Mouse (Mus musculus) neural tube, embryonic 14.5 days (tissue): ENCODE measurements around the gene Ace. TPM values are rescaled to one million over a fixed set of nuclear protein-coding genes. Genes with fewer than 3 reads are reported as not detected.

Source experiments
- ATAC-seq: fragments of 200-750 bp; cut with Nextera tagmentation; 2 replicates; pipeline ENCODE4 v1.8.0; 2017; ENCODE audit warnings: low read depth, mild to moderate bottlenecking, moderate TSS enrichment, moderate library complexity
- H3K27ac ChIP-seq: fragments of 300-500 bp; sonication (generic); 2 replicates; pipeline ENCODE4 v1.5.1; 2014; ENCODE audit warnings: low read depth, mild to moderate bottlenecking, control low read depth, low read length, moderate library complexity, mixed read lengths
- H3K27me3 ChIP-seq: fragments of 300-500 bp; sonication (generic); 2 replicates; pipeline ENCODE4 v1.6.1; 2014; ENCODE audit warnings: low read length; ENCODE audit not compliant: control insufficient read depth, insufficient read depth
- H3K36me3 ChIP-seq: fragments of 300-500 bp; sonication (generic); 2 replicates; pipeline ENCODE4 v1.6.1; 2014; ENCODE audit warnings: low read length, mixed read lengths; ENCODE audit not compliant: control insufficient read depth, insufficient read depth
- H3K4me1 ChIP-seq: fragments of 300-500 bp; sonication (generic); 2 replicates; pipeline ENCODE4 v1.6.1; 2014; ENCODE audit warnings: low read length; ENCODE audit not compliant: control insufficient read depth, insufficient read depth
- H3K4me2 ChIP-seq: fragments of 300-500 bp; sonication (generic); 2 replicates; pipeline ENCODE4 v1.6.1; 2014; ENCODE audit warnings: mild to moderate bottlenecking, low read depth, low read length, control low read depth
- H3K4me3 ChIP-seq: fragments of 300-500 bp; sonication (generic); 2 replicates; pipeline ENCODE4 v1.5.1; 2014; ENCODE audit warnings: low read depth, low read length, control low read depth, mixed read lengths
- H3K9ac ChIP-seq: fragments of 300-500 bp; sonication (generic); replicated peaks from 2 replicates; pipeline ENCODE4 v1.6.1; 2014; ENCODE audit warnings: low read depth, mild to moderate bottlenecking, control low read depth, low read length, mixed read lengths
- H3K9me3 ChIP-seq: fragments of 300-500 bp; sonication (generic); 2 replicates; pipeline ENCODE4 v1.6.1; 2016; ENCODE audit warnings: low read length; ENCODE audit not compliant: control insufficient read depth
- WGBS: fragments of 180-500 bp; shearing (Covaris S2); extraction: QIAGEN DNeasy Blood & Tissue Kit; methylation state at CpG from one replicate; pipeline ENCODE4 v1.1.7; 2014; 5-methylcytosine and 5-hydroxymethylcytosine counted together
- polyA plus RNA-seq: library from polyadenylated mRNA; unstranded; fragments of >200 nt; fragmentation: Nextera tagmentation; extraction: Ambion mirVana; gene quantifications from 2 replicates; pipeline ENCODE4 v1.2.1, GENCODE M21; 2014

The Ace gene
- 4.0 and 4.1 TPM in 2 replicates for polyA plus RNA-seq

DNA sequence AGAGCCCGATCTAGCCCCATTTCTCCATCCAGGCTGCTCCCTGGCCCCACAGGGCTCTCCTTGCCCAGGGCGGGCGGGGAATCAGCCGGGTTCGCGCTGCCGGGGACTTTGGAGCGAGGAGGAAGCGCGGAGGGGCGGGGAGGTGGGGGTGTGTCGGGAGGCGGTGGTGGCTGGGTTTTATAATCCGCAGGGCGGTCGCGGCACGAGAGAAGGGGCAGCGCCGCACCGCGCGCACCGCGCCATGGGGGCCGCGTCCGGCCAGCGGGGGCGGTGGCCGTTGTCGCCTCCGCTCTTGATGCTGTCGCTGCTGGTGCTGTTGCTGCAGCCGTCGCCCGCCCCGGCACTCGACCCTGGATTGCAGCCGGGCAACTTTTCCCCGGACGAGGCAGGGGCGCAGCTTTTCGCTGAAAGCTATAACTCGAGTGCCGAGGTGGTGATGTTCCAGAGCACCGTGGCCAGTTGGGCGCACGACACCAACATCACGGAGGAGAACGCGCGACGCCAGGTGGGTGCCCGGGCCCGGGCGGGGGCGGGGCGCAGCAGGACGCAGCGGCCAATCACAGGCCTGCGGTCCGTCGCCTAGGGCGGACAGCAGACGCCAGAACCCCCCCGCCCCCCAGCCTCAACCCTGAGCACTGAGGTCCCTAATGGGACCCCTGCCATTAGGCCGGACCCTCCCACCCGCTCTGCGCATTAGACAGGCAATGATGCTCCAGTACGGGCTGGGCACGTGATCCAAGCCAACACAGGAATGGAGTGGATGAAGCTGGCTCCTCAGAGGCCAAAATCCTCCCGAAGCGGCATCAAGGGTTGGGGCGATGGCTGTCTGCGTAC is at the start of gene Ace:
Gene Ace, plus strand, starts transcription at position 205 of the 834 bp plus-strand sequence.
- peak within 1 kb of the TSS; percentile 60 for H3K9ac ChIP-seq
- H3K9me3 ChIP-seq = no peaks in the 10 kb centered on the region
- H3K4me2 ChIP-seq = peak within 1 kb of the TSS; percentile 96
- peaks cover 7% of the 10 kb centered on the region; the same call in 1 of the 2 replicates for H3K4me1 ChIP-seq
- peak; percentile 86 for ATAC-seq
- WGBS = under 1% methylated on average over 67 of the region's 76 CpGs
- no peak within 1 kb of the TSS for H3K27ac ChIP-seq
- no peaks in the 10 kb centered on the region for H3K36me3 ChIP-seq
- H3K27me3 ChIP-seq = peaks cover 16% of the 10 kb centered on the region
- H3K4me3 ChIP-seq = peak within 1 kb of the TSS; percentile 52

DNA sequence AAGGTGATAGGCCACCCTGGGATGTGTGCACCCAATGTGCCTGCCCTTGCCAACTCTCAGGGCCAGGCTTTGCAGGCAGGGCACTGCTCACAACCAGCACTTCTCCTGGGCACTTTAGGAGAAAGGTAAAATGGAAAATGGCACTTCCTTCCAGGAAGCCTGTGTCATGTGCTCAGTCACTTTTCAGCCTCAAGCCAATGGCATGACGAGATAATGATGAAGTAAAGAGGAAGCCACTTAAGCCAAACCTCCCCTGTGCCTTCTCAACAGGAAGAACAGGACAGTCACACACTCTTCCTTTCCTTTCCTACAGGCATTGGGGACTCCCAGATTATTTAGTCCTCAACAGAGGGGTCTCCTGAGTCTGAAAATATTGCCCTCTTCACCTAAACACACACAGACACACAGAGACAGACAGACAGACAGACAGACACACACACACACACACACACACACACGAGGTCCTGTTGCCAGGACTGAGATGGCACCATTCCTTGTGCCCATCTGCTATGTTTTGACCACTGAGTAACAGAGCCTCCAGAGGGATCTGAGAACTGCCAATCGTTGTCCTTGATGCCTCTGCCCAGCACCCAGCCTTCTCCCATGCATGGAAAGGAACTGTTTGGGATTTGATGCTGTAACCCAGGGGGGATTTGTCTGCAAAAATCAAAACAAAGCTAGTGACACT is 47.5 kb upstream of the Ace start:
- H3K9ac ChIP-seq = no peak overlapping the region
- H3K36me3 ChIP-seq = peaks cover 52% of the 10 kb centered on the region
- H3K27ac ChIP-seq = no peak overlapping the region
- H3K9me3 ChIP-seq = no peaks in the 10 kb centered on the region
- no peaks in the 10 kb centered on the region for H3K4me1 ChIP-seq
- WGBS = 82% methylated on average over 3 of the region's 3 CpGs
- H3K4me2 ChIP-seq = no peak overlapping the region
- H3K27me3 ChIP-seq = no peaks in the 10 kb centered on the region
- no peak overlapping the region for H3K4me3 ChIP-seq
- ATAC-seq = no peak

DNA sequence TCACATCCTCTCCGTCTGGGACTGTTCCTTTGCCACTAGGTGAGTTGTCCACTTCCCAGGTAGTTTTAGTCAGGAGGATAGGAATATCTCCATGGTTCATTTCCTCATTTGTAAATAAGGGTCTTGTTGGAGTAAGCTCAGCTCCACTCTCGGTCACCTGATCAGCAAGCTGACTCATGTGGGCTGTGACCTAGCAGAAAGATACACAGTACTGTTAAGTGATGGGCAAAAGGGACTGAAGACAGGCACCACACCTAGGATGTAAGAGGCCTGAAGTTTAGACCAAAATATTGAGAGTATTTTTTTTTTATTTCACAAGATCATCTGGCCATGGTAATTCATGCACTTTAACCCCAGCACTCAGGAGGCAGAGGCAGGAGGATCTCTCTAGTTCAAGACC is 46.9 kb upstream of the Ace start:
- ATAC-seq = no peak
- Histone ChIP-seq H3K27ac (no peak overlapping the region), H3K9ac (no peak overlapping the region), H3K4me2 (no peak overlapping the region), H3K9me3 (no peaks in the 10 kb centered on the region), H3K4me1 (no peaks in the 10 kb centered on the region), H3K27me3 (no peaks in the 10 kb centered on the region), H3K4me3 (no peak overlapping the region), H3K36me3 (peaks cover 52% of the 10 kb centered on the region)
- WGBS = 90% methylated on average over 2 of the region's 2 CpGs

DNA sequence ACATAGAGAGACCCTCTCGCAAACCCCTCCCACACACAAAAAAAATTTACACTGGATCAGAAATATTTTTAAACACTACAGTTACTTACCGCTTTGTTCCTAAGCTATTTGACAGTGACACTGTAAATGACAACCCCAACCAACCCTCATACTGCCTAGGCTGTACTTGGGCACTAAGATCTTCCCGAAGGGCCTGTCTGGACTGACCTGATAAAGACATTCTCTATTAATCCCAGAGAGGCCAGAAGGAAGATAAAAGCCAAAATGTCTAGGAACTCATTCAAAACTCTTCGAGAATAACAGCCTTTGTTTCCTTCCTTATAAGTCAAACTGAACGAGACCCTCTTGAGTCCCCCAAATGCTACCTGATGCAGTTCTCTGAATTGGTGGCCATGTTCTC is 46.5 kb upstream of the Ace start:
- no peaks in the 10 kb centered on the region for H3K9me3 ChIP-seq
- H3K4me1 ChIP-seq = no peaks in the 10 kb centered on the region
- H3K27me3 ChIP-seq = no peaks in the 10 kb centered on the region
- H3K9ac ChIP-seq = no peak overlapping the region
- peaks cover 48% of the 10 kb centered on the region for H3K36me3 ChIP-seq
- ATAC-seq = no peak
- no peak overlapping the region for H3K4me2 ChIP-seq
- WGBS = 96% methylated on average over 5 of the region's 5 CpGs
- H3K4me3 ChIP-seq = no peak overlapping the region
- no peak overlapping the region for H3K27ac ChIP-seq

DNA sequence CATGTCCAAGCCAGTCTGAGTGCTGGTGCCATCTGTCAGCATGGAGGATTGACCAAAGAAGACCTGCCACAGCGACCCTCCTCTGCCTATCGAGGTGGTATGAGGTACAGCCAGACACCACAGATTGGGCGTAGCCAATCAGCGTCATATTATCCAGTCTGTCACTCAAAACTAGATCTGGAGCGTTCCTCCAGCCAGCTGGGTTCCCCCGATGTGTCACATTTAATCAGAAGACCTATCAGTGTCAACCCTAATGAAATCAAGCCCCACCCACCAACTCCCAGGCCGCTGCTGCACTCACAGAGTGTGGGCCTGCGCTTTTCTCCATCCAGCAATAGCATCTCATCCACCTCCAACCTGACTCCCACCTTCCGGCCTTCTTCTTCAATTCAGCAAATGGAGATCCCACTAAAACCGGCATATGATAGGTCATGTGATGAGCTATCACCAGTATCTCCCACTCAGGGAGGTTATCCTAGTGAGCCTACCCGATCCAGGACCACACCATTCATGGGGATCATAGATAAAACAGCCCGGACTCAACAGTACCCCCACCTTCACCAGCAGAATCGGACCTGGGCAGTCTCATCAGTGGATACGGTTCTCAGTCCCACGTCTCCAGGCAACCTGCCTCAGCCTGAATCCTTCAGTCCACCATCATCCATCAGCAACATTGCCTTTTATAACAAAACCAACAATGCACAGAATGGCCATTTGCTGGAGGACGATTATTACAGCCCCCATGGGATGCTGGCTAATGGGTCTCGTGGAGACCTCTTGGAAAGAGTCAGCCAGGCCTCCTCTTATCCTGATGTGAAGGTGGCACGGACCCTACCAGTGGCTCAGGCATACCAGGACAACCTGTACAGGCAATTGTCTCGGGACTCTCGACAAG is 44.7 kb upstream of the Ace start:
- Histone ChIP-seq H3K27me3 (no peaks in the 10 kb centered on the region), H3K9me3 (no peaks in the 10 kb centered on the region), H3K4me1 (no peaks in the 10 kb centered on the region), H3K27ac (no peak overlapping the region), H3K4me3 (no peak overlapping the region), H3K36me3 (peaks cover 39% of the 10 kb centered on the region), H3K4me2 (no peak overlapping the region), H3K9ac (no peak overlapping the region)
- no peak for ATAC-seq
- WGBS = 81% methylated on average over 20 of the region's 20 CpGs

DNA sequence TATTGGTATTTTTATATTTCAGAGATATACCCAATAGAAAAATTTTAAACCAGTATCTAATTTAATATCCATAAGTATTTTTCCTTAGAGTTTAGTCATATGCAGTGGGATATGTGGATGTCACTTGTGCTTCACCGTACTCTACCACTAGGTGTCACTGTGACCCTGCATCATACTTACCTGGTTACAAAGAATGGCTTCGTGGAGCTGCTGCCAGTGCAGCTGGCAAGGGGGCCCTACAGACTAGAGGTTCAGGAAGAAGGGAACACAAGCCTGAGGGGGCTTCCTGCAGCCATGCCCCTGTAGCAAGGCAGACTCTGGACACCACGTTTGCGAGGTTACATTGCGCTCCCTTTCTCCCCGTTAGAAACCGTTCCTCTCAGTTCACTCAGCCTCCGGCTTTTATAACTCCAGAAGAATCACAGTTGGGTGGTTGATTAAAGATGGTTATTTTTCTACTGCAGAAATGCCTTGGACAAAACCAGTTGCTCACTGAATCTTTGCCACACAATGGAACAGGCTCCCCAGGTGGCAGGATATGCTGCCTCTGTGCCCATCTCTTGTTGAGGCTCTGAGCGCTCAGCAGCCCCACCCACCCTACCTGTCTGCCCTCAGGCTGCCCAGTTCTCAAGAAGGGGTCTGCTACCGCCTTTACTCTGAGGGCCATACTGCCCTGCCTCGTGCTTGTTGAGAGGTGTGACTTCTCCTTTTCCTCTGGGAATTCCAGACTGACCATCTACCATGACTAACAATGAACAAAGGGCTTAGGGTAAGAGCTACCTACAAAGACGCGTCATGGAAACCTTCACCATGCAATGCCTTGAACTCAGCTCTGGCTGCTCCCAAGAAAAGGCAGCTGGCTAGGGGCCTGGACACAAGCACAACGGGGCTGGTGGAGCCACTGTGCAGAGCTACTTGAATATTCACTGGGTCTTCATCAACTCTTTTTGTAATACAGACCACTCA is 40.4 kb upstream of the Ace start:
- Histone ChIP-seq H3K9me3 (no peaks in the 10 kb centered on the region), H3K27me3 (no peaks in the 10 kb centered on the region), H3K9ac (no peak overlapping the region), H3K36me3 (peaks cover 19% of the 10 kb centered on the region), H3K27ac (no peak overlapping the region), H3K4me2 (no peak overlapping the region), H3K4me1 (no peaks in the 10 kb centered on the region), H3K4me3 (no peak overlapping the region)
- peak; percentile 83 for ATAC-seq
- WGBS = 55% methylated on average over 14 of the region's 14 CpGs

DNA sequence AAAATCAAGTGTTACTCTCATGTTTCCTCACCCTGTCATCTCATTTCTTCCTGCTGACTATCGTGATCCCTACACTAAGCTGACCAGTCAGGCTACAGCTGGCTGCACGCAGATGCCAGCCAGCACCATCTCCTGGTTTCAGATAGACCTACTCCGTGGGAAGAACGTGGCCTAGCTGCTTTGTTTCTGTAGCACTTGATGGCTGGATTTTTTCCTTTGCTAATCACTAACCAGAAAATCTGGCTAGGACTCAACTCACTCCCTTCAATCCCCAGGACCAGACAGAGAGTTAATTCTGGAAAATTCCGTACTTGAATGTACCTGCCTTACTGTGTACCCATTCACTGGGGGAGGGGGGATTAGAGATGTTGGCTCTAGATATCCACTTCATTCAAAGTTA is 39.6 kb upstream of the Ace start:
- no peak overlapping the region for H3K4me3 ChIP-seq
- no peak overlapping the region for H3K27ac ChIP-seq
- WGBS = 73% methylated on average over 5 of the region's 5 CpGs
- no peak for ATAC-seq
- H3K4me2 ChIP-seq = no peak overlapping the region
- H3K27me3 ChIP-seq = no peaks in the 10 kb centered on the region
- no peak overlapping the region for H3K9ac ChIP-seq
- no peaks in the 10 kb centered on the region for H3K9me3 ChIP-seq
- H3K36me3 ChIP-seq = peaks cover 11% of the 10 kb centered on the region; the same call in 1 of the 2 replicates
- no peaks in the 10 kb centered on the region for H3K4me1 ChIP-seq

DNA sequence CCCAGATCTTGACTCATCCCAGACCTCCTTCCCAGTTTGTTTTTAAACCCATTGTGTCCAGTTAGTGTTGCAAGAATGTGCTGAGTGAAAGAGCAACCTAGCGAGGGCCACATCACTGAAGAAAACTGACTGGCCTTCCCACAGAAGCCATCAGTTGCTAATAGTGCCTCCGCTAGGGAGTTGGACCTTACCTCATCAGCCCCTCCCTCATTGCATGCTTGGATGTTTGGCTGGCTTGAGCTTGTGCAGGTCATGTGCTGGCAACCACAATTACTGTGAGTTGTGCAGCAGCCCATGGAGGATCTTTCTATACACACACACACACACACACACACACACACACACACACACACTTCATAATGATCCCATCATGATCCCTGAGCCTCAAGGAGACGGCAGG is 36.4 kb upstream of the Ace start:
- H3K36me3 ChIP-seq = no peaks in the 10 kb centered on the region
- 84% methylated on average over 3 of the region's 3 CpGs for WGBS
- H3K4me2 ChIP-seq = no peak overlapping the region
- H3K27ac ChIP-seq = no peak overlapping the region
- no peaks in the 10 kb centered on the region for H3K4me1 ChIP-seq
- H3K4me3 ChIP-seq = no peak overlapping the region
- no peak overlapping the region for H3K9ac ChIP-seq
- no peak for ATAC-seq
- no peaks in the 10 kb centered on the region for H3K9me3 ChIP-seq
- no peaks in the 10 kb centered on the region for H3K27me3 ChIP-seq
